Mouse (Mus musculus): ENCODE measurements at regions not wholly inside any gene's neighbourhood (a gene's known extent, or its start where the extent isn't known, plus 50 kb on each side); places are given as distances from the start of the nearest gene placed in this dataset.
A peak's percentile ranks its signal among the peaks of the same experiment; 100 is the strongest.

- H3K4me2 ChIP-seq (ENCODE audit: low read length) = no peak overlapping the region
- no peak overlapping the region for H3K9ac ChIP-seq (replicated peaks; ENCODE audit: low read depth, low read length)
- no peak overlapping the region for H3K4me3 ChIP-seq (replicated peaks; ENCODE audit: low read length)
- H3K27ac ChIP-seq (ENCODE audit: low read length) = no peak overlapping the region
- 90% methylated on average over 1 of the region's 1 CpGs for WGBS
- no peaks in the 10 kb centered on the region for H3K36me3 ChIP-seq (ENCODE audit: control insufficient read depth, insufficient read depth)
- no peaks in the 10 kb centered on the region for H3K27me3 ChIP-seq (replicated peaks; ENCODE audit: control insufficient read depth, insufficient read depth, low read length)
- no peak for ATAC-seq
- no peaks in the 10 kb centered on the region for H3K4me1 ChIP-seq (replicated peaks; ENCODE audit: control insufficient read depth, insufficient read depth, low read length)
- no peaks in the 10 kb centered on the region for H3K9me3 ChIP-seq (ENCODE audit: control insufficient read depth, low read length)
Observed at GRCm38 (mm10) chr14:71666656-71667055, 825.0 kb downstream of the Gm9195 start.

GRCm38 (mm10) chr14:71660166-71660565 is 831.5 kb downstream of the Gm9195 start:
- no peak for ATAC-seq
- Histone ChIP-seq H3K36me3 (ENCODE audit: control insufficient read depth, insufficient read depth) (no peaks in the 10 kb centered on the region), H3K27me3 (replicated peaks; ENCODE audit: control insufficient read depth, insufficient read depth, low read length) (no peaks in the 10 kb centered on the region), H3K9ac (replicated peaks; ENCODE audit: low read depth, low read length) (no peak overlapping the region), H3K4me1 (replicated peaks; ENCODE audit: control insufficient read depth, insufficient read depth, low read length) (no peaks in the 10 kb centered on the region), H3K4me2 (ENCODE audit: low read length) (no peak overlapping the region), H3K27ac (ENCODE audit: low read length) (no peak overlapping the region), H3K9me3 (ENCODE audit: control insufficient read depth, low read length) (no peaks in the 10 kb centered on the region), H3K4me3 (replicated peaks; ENCODE audit: low read length) (no peak overlapping the region)
- 85% methylated on average over 2 of the region's 2 CpGs for WGBS

- Histone ChIP-seq H3K27ac (ENCODE audit: low read length) (no peak overlapping the region), H3K4me2 (ENCODE audit: low read length) (no peak overlapping the region), H3K4me3 (replicated peaks; ENCODE audit: low read length) (no peak overlapping the region), H3K9me3 (ENCODE audit: control insufficient read depth, low read length) (no peaks in the 10 kb centered on the region), H3K4me1 (replicated peaks; ENCODE audit: control insufficient read depth, insufficient read depth, low read length) (no peaks in the 10 kb centered on the region), H3K36me3 (ENCODE audit: control insufficient read depth, insufficient read depth) (no peaks in the 10 kb centered on the region), H3K9ac (replicated peaks; ENCODE audit: low read depth, low read length) (no peak overlapping the region), H3K27me3 (replicated peaks; ENCODE audit: control insufficient read depth, insufficient read depth, low read length) (no peaks in the 10 kb centered on the region)
- WGBS = 75% methylated on average over 3 of the region's 3 CpGs
- no peak for ATAC-seq
Observed at GRCm38 (mm10) chr14:71654785-71655627, 836.6 kb downstream of the Gm9195 start.

GRCm38 (mm10) chr14:71642536-71642935 is 849.1 kb downstream of the Gm9195 start:
- ATAC-seq = no peak
- WGBS = 94% methylated on average over 1 of the region's 1 CpGs
- H3K9me3 ChIP-seq (ENCODE audit: control insufficient read depth, low read length) = no peaks in the 10 kb centered on the region
- H3K27me3 ChIP-seq (replicated peaks; ENCODE audit: control insufficient read depth, insufficient read depth, low read length) = no peaks in the 10 kb centered on the region
- H3K4me1 ChIP-seq (replicated peaks; ENCODE audit: control insufficient read depth, insufficient read depth, low read length) = no peaks in the 10 kb centered on the region
- no peaks in the 10 kb centered on the region for H3K36me3 ChIP-seq (ENCODE audit: control insufficient read depth, insufficient read depth)
- no peak overlapping the region for H3K4me3 ChIP-seq (replicated peaks; ENCODE audit: low read length)
- no peak overlapping the region for H3K9ac ChIP-seq (replicated peaks; ENCODE audit: low read depth, low read length)
- no peak overlapping the region for H3K4me2 ChIP-seq (ENCODE audit: low read length)
- H3K27ac ChIP-seq (ENCODE audit: low read length) = no peak overlapping the region

GRCm38 (mm10) chr14:71639083-71639482 is 852.6 kb downstream of the Gm9195 start:
- H3K27ac ChIP-seq (ENCODE audit: low read length) = no peak overlapping the region
- no peaks in the 10 kb centered on the region for H3K4me1 ChIP-seq (replicated peaks; ENCODE audit: control insufficient read depth, insufficient read depth, low read length)
- no peaks in the 10 kb centered on the region for H3K9me3 ChIP-seq (ENCODE audit: control insufficient read depth, low read length)
- no peak for ATAC-seq
- H3K36me3 ChIP-seq (ENCODE audit: control insufficient read depth, insufficient read depth) = no peaks in the 10 kb centered on the region
- no peak overlapping the region for H3K9ac ChIP-seq (replicated peaks; ENCODE audit: low read depth, low read length)
- H3K4me2 ChIP-seq (ENCODE audit: low read length) = no peak overlapping the region
- H3K27me3 ChIP-seq (replicated peaks; ENCODE audit: control insufficient read depth, insufficient read depth, low read length) = no peaks in the 10 kb centered on the region
- 87% methylated on average over 1 of the region's 1 CpGs for WGBS
- H3K4me3 ChIP-seq (replicated peaks; ENCODE audit: low read length) = no peak overlapping the region

- no peak overlapping the region for H3K4me3 ChIP-seq (replicated peaks; ENCODE audit: low read length)
- no peak for ATAC-seq
- WGBS = 92% methylated on average over 1 of the region's 1 CpGs
Observed at GRCm38 (mm10) chr14:71635091-71635490, 856.5 kb downstream of the Gm9195 start.

GRCm38 (mm10) chr14:71609698-71610301 is 881.8 kb downstream of the Gm9195 start:
- H3K27me3 ChIP-seq (replicated peaks; ENCODE audit: control insufficient read depth, insufficient read depth, low read length) = no peaks in the 10 kb centered on the region
- no peak overlapping the region for H3K4me3 ChIP-seq (replicated peaks; ENCODE audit: low read length)
- H3K27ac ChIP-seq (ENCODE audit: low read length) = no peak overlapping the region
- H3K4me1 ChIP-seq (replicated peaks; ENCODE audit: control insufficient read depth, insufficient read depth, low read length) = no peaks in the 10 kb centered on the region; the same call in 1 of the 2 replicates
- H3K9ac ChIP-seq (replicated peaks; ENCODE audit: low read depth, low read length) = no peak overlapping the region
- 14% methylated on average over 4 of the region's 4 CpGs for WGBS
- no peaks in the 10 kb centered on the region for H3K36me3 ChIP-seq (ENCODE audit: control insufficient read depth, insufficient read depth)
- peak; percentile 89 for ATAC-seq
- H3K9me3 ChIP-seq (ENCODE audit: control insufficient read depth, low read length) = no peaks in the 10 kb centered on the region
- no peak overlapping the region for H3K4me2 ChIP-seq (ENCODE audit: low read length)

More at GRCm38 (mm10) chr14:71635091-71635490, 856.5 kb downstream of the Gm9195 start:
- H3K9me3 ChIP-seq (ENCODE audit: control insufficient read depth, low read length) = no peaks in the 10 kb centered on the region
- no peak overlapping the region for H3K9ac ChIP-seq (replicated peaks; ENCODE audit: low read depth, low read length)
- H3K4me2 ChIP-seq (ENCODE audit: low read length) = no peak overlapping the region
- H3K36me3 ChIP-seq (ENCODE audit: control insufficient read depth, insufficient read depth) = no peaks in the 10 kb centered on the region
- no peaks in the 10 kb centered on the region for H3K27me3 ChIP-seq (replicated peaks; ENCODE audit: control insufficient read depth, insufficient read depth, low read length)
- no peaks in the 10 kb centered on the region for H3K4me1 ChIP-seq (replicated peaks; ENCODE audit: control insufficient read depth, insufficient read depth, low read length)
- no peak overlapping the region for H3K27ac ChIP-seq (ENCODE audit: low read length)

- Histone ChIP-seq H3K36me3 (ENCODE audit: control insufficient read depth, insufficient read depth) (no peaks in the 10 kb centered on the region), H3K9me3 (ENCODE audit: control insufficient read depth, low read length) (no peaks in the 10 kb centered on the region), H3K27ac (ENCODE audit: low read length) (no peak overlapping the region), H3K4me3 (replicated peaks; ENCODE audit: low read length) (no peak overlapping the region), H3K27me3 (replicated peaks; ENCODE audit: control insufficient read depth, insufficient read depth, low read length) (no peaks in the 10 kb centered on the region), H3K4me1 (replicated peaks; ENCODE audit: control insufficient read depth, insufficient read depth, low read length) (no peaks in the 10 kb centered on the region), H3K9ac (replicated peaks; ENCODE audit: low read depth, low read length) (no peak overlapping the region), H3K4me2 (ENCODE audit: low read length) (no peak overlapping the region)
- WGBS = 28% methylated on average over 2 of the region's 2 CpGs
- no peak for ATAC-seq
Observed at GRCm38 (mm10) chr14:71603710-71604109, 887.9 kb downstream of the Gm9195 start.

GRCm38 (mm10) chr14:71597859-71598258 is 893.8 kb downstream of the Gm9195 start:
- 84% methylated on average over 3 of the region's 3 CpGs for WGBS
- no peak for ATAC-seq
- Histone ChIP-seq H3K27ac (ENCODE audit: low read length) (no peak overlapping the region), H3K4me1 (replicated peaks; ENCODE audit: control insufficient read depth, insufficient read depth, low read length) (no peaks in the 10 kb centered on the region), H3K27me3 (replicated peaks; ENCODE audit: control insufficient read depth, insufficient read depth, low read length) (no peaks in the 10 kb centered on the region), H3K9me3 (ENCODE audit: control insufficient read depth, low read length) (no peaks in the 10 kb centered on the region), H3K36me3 (ENCODE audit: control insufficient read depth, insufficient read depth) (no peaks in the 10 kb centered on the region), H3K4me3 (replicated peaks; ENCODE audit: low read length) (no peak overlapping the region), H3K4me2 (ENCODE audit: low read length) (no peak overlapping the region), H3K9ac (replicated peaks; ENCODE audit: low read depth, low read length) (no peak overlapping the region)

All from forebrain, embryonic 16.5 days (tissue).